ENCODE assay signal across 29 mouse cellular contexts in genomic region chr15:79273020-79273419, GRCm38 (mm10). TPM values are rescaled to one million over a fixed set of nuclear protein-coding genes. Genes with fewer than 3 reads are reported as not detected.
DNase-seq lines count a peak whose midpoint lies in the region; ATAC-seq and TF ChIP-seq lines count a peak whose summit lies in the region.
"Had no signal": no experiment of that assay in that cellular context is flagged by ENCODE, and none has a peak within 500 bp of the region (broad histone marks: within the 10 kb centered on the region; RNA-seq: fewer than 3 reads in every experiment).

No protein-coding gene starts in this region.

- H3K27ac ChIP-seq in kidney, embryonic 14.5 days (ENCODE audit: low read depth, low read length) = no peak overlapping the region
- no peak overlapping the region for H3K27ac ChIP-seq in kidney, postnatal 0 days
- no peak overlapping the region for H3K27ac ChIP-seq in intestine, embryonic 15.5 days
- H3K27ac ChIP-seq in intestine, postnatal 0 days (ENCODE audit: low read depth, low read length) = no peak overlapping the region
- H3K27ac ChIP-seq: embryonic facial prominence, embryonic 13.5 days; embryonic facial prominence, embryonic 15.5 days; forebrain, embryonic 10.5 days; forebrain, embryonic 12.5 days had no signal

- WGBS in kidney, embryonic 14.5 days = 40% methylated on average over 10 of the region's 10 CpGs
- 38% methylated on average over 10 of the region's 10 CpGs for WGBS in kidney, postnatal 0 days
- 59% methylated on average over 10 of the region's 10 CpGs for WGBS in intestine, embryonic 15.5 days
- WGBS in intestine, postnatal 0 days = 29% methylated on average over 10 of the region's 10 CpGs

- H3K4me3 ChIP-seq in kidney, embryonic 14.5 days (ENCODE audit: low read length) = no peak overlapping the region
- H3K4me3 ChIP-seq in kidney, postnatal 0 days (replicated peaks; ENCODE audit: low read depth, low read length) = no peak overlapping the region
- no peak overlapping the region for H3K4me3 ChIP-seq in intestine, embryonic 15.5 days (replicated peaks)
- H3K4me3 ChIP-seq in intestine, postnatal 0 days (ENCODE audit: low read depth, low read length) = no peak overlapping the region
- H3K4me3 ChIP-seq: embryonic facial prominence, embryonic 13.5 days; embryonic facial prominence, embryonic 15.5 days; erythroblast, embryonic 14.5 days; forebrain, embryonic 10.5 days; forebrain, embryonic 12.5 days had no signal

- no peaks in the 10 kb centered on the region for H3K9me3 ChIP-seq in kidney, embryonic 14.5 days (ENCODE audit: control insufficient read depth, low read length)
- no peaks in the 10 kb centered on the region for H3K9me3 ChIP-seq in kidney, postnatal 0 days (replicated peaks; ENCODE audit: low read length)
- H3K9me3 ChIP-seq in intestine, embryonic 15.5 days = no peaks in the 10 kb centered on the region
- H3K9me3 ChIP-seq in intestine, postnatal 0 days (ENCODE audit: control insufficient read depth) = no peaks in the 10 kb centered on the region
- H3K9me3 ChIP-seq: embryonic facial prominence, embryonic 13.5 days; embryonic facial prominence, embryonic 15.5 days; forebrain, embryonic 10.5 days; forebrain, embryonic 12.5 days; G1E had no signal

- ATAC-seq in kidney, embryonic 14.5 days (ENCODE audit: low FRiP score, low TSS enrichment) = peak; percentile 21; the same call in 1 of the 2 replicates
- ATAC-seq in kidney, postnatal 0 days (replicated peaks; ENCODE audit: low FRiP score, low read depth) = peak; percentile 45; the same call in 1 of the 2 replicates
- ATAC-seq in intestine, embryonic 15.5 days = peak; percentile 52
- ATAC-seq in intestine, postnatal 0 days = peak; percentile 57
- ATAC-seq: activated CD4-positive, CD25-positive, alpha-beta regulatory T cell, adult 4 months; CD4-positive, CD25-positive, alpha-beta regulatory T cell, adult 4 months; forebrain, embryonic 14.5 days; Patski had no signal

- H3K4me1 ChIP-seq in kidney, embryonic 14.5 days (ENCODE audit: control insufficient read depth, insufficient read depth, low read length) = peaks cover 6% of the 10 kb centered on the region
- no peaks in the 10 kb centered on the region; the same call in 1 of the 2 replicates for H3K4me1 ChIP-seq in kidney, postnatal 0 days (replicated peaks; ENCODE audit: insufficient read depth, low read length)
- H3K4me1 ChIP-seq in intestine, embryonic 15.5 days (replicated peaks) = peaks cover 12% of the 10 kb centered on the region
- 0 out of 2 replicates have a peak, but pooled peaks cover 3% of the 10 kb centered on the region for H3K4me1 ChIP-seq in intestine, postnatal 0 days (replicated peaks; ENCODE audit: control insufficient read depth, insufficient read depth, low read length)

- TF ChIP-seq CTCF in kidney, postnatal 0 days (IDR thresholded peaks at IDR 0.05; ENCODE audit: low read depth) = no peak
- 0 out of 2 replicates have a peak, but pooled peaks have one; percentile 5 for TF ChIP-seq CTCF in intestine, postnatal 0 days (IDR thresholded peaks at IDR 0.05; ENCODE audit: low read depth)

- DNase-seq in kidney, adult 18-20 months = no peak
- no peak for DNase-seq in kidney, postnatal 0 days (ENCODE audit: low spot score)
- no peak for DNase-seq in kidney, postnatal 25 days
- no peak for DNase-seq in cerebellum, postnatal 4 days (ENCODE audit: low spot score in 2 of 2)
- no peak for DNase-seq in heart, adult 11 months
- DNase-seq: adrenal gland, adult 8-10 months; adrenal gland, postnatal 14 days; adrenal gland, postnatal 36 days; B cell, adult 2 months; cerebellum, adult 11-12 months; cerebellum, adult 2 months; cerebellum, adult 9-10 months; cerebellum, postnatal 10 days; cerebellum, postnatal 25 days; embryo, embryonic 11 days had no signal

- no peak overlapping the region for H3K4me2 ChIP-seq in kidney, embryonic 14.5 days (replicated peaks; ENCODE audit: low read depth, low read length)
- H3K4me2 ChIP-seq in kidney, postnatal 0 days (ENCODE audit: low read length) = no peak overlapping the region
- no peak overlapping the region for H3K4me2 ChIP-seq in intestine, embryonic 15.5 days (replicated peaks)
- no peak overlapping the region for H3K4me2 ChIP-seq in intestine, postnatal 0 days (replicated peaks; ENCODE audit: low read depth)
- H3K4me2 ChIP-seq: embryonic facial prominence, embryonic 13.5 days; embryonic facial prominence, embryonic 15.5 days; forebrain, embryonic 12.5 days had no signal

- H3K27me3 ChIP-seq in kidney, embryonic 14.5 days (ENCODE audit: control insufficient read depth, insufficient read depth, low read length) = peaks cover 6% of the 10 kb centered on the region; the same call in 1 of the 2 replicates
- no peaks in the 10 kb centered on the region for H3K27me3 ChIP-seq in kidney, postnatal 0 days (ENCODE audit: insufficient read depth, low read length)
- peaks cover under 1% of the 10 kb centered on the region; the same call in 1 of the 2 replicates for H3K27me3 ChIP-seq in intestine, embryonic 15.5 days (replicated peaks)
- no peaks in the 10 kb centered on the region for H3K27me3 ChIP-seq in intestine, postnatal 0 days (replicated peaks; ENCODE audit: control insufficient read depth, insufficient read depth, low read length)
- H3K27me3 ChIP-seq: Patski had no signal

- no peak overlapping the region for H3K9ac ChIP-seq in kidney, embryonic 14.5 days (ENCODE audit: low read depth, low read length)
- H3K9ac ChIP-seq in kidney, postnatal 0 days (ENCODE audit: low read depth, low read length) = no peak overlapping the region
- H3K9ac ChIP-seq in intestine, embryonic 15.5 days = no peak overlapping the region
- no peak overlapping the region for H3K9ac ChIP-seq in intestine, postnatal 0 days (ENCODE audit: low read depth, low read length)
- H3K9ac ChIP-seq: embryonic facial prominence, embryonic 13.5 days; embryonic facial prominence, embryonic 15.5 days; forebrain, embryonic 12.5 days had no signal

- H3K36me3 ChIP-seq in kidney, embryonic 14.5 days (ENCODE audit: control insufficient read depth, insufficient read depth, low read length) = no peaks in the 10 kb centered on the region
- no peaks in the 10 kb centered on the region for H3K36me3 ChIP-seq in kidney, postnatal 0 days (ENCODE audit: insufficient read depth, low read length)
- H3K36me3 ChIP-seq in intestine, embryonic 15.5 days = no peaks in the 10 kb centered on the region
- peaks cover 12% of the 10 kb centered on the region for H3K36me3 ChIP-seq in intestine, postnatal 0 days (ENCODE audit: control insufficient read depth, insufficient read depth)
- H3K36me3 ChIP-seq: embryonic facial prominence, embryonic 13.5 days; embryonic facial prominence, embryonic 15.5 days; forebrain, embryonic 10.5 days; forebrain, embryonic 12.5 days; G1E had no signal

RNA-seq across cellular contexts. Expression of gene Baiap2l2, which starts 12.3 kb away (rescaled TPM):
- 6.1 and 10.3 TPM in 2 replicates for polyA plus RNA-seq in kidney, embryonic 14.5 days (2014; fragmentation: Nextera tagmentation; extraction: Ambion mirVana)
- polyA plus RNA-seq in kidney, postnatal 0 days (2015; fragmentation: Nextera tagmentation; extraction: Ambion mirVana) = 23.9 and 25.0 TPM in 2 replicates
- 12.3 and 14.7 TPM in 2 replicates for polyA plus RNA-seq in intestine, embryonic 15.5 days (2015; fragmentation: Nextera tagmentation; extraction: Ambion mirVana)
- 19.3 and 21.3 TPM in 2 replicates for polyA plus RNA-seq in intestine, postnatal 0 days (2015; fragmentation: Nextera tagmentation; extraction: Ambion mirVana)
- polyA plus RNA-seq: CD4-positive, CD25-positive, alpha-beta regulatory T cell, adult 4 months; erythroblast, embryonic 14.5 days; G1E had no signal

RNA-seq across cellular contexts. Expression of gene Slc16a8, which starts 18.5 kb away (rescaled TPM):
- 0.39 and 0.50 TPM in 2 replicates for polyA plus RNA-seq in kidney, embryonic 14.5 days (2014; fragmentation: Nextera tagmentation; extraction: Ambion mirVana)
- polyA plus RNA-seq in kidney, postnatal 0 days (2015; fragmentation: Nextera tagmentation; extraction: Ambion mirVana) = 0.23 TPM in 1 of 2 replicates, not detected in the other
- polyA plus RNA-seq in intestine, embryonic 15.5 days (2015; fragmentation: Nextera tagmentation; extraction: Ambion mirVana) = 0.16 TPM in 1 of 2 replicates, not detected in the other
- polyA plus RNA-seq in intestine, postnatal 0 days (2015; fragmentation: Nextera tagmentation; extraction: Ambion mirVana) = 0.12 TPM in 1 of 2 replicates, not detected in the other
- polyA plus RNA-seq: activated CD4-positive, CD25-positive, alpha-beta regulatory T cell, adult 4 months; CD4-positive, CD25-positive, alpha-beta regulatory T cell, adult 4 months; embryonic facial prominence, embryonic 11.5 days; erythroblast, embryonic 14.5 days; forebrain, embryonic 10.5 days; G1E had no signal

RNA-seq across cellular contexts. Expression of gene Gm49486, which starts 43.8 kb away (rescaled TPM):
- polyA plus RNA-seq in kidney, embryonic 14.5 days (2014; fragmentation: Nextera tagmentation; extraction: Ambion mirVana) = 0.21 and 0.61 TPM in 2 replicates
- 0.33 and 0.42 TPM in 2 replicates for polyA plus RNA-seq in kidney, postnatal 0 days (2015; fragmentation: Nextera tagmentation; extraction: Ambion mirVana)
- 0.27 and 0.35 TPM in 2 replicates for polyA plus RNA-seq in intestine, embryonic 15.5 days (2015; fragmentation: Nextera tagmentation; extraction: Ambion mirVana)
- 0.14 and 0.30 TPM in 2 replicates for polyA plus RNA-seq in intestine, postnatal 0 days (2015; fragmentation: Nextera tagmentation; extraction: Ambion mirVana)
- polyA plus RNA-seq: erythroblast, embryonic 14.5 days; G1E had no signal

RNA-seq across cellular contexts. Expression of gene Pick1, which starts 44.0 kb away (rescaled TPM):
- polyA plus RNA-seq in kidney, embryonic 14.5 days (2014; fragmentation: Nextera tagmentation; extraction: Ambion mirVana) = 25.8 and 31.4 TPM in 2 replicates
- 31.8 and 35.6 TPM in 2 replicates for polyA plus RNA-seq in kidney, postnatal 0 days (2015; fragmentation: Nextera tagmentation; extraction: Ambion mirVana)
- polyA plus RNA-seq in intestine, embryonic 15.5 days (2015; fragmentation: Nextera tagmentation; extraction: Ambion mirVana) = 44.2 and 50.1 TPM in 2 replicates
- 21.9 and 24.6 TPM in 2 replicates for polyA plus RNA-seq in intestine, postnatal 0 days (2015; fragmentation: Nextera tagmentation; extraction: Ambion mirVana)

RNA-seq across cellular contexts. Expression of gene Pla2g6, which starts 55.2 kb away (rescaled TPM):
- polyA plus RNA-seq in kidney, embryonic 14.5 days (2014; fragmentation: Nextera tagmentation; extraction: Ambion mirVana) = 10.9 and 17.0 TPM in 2 replicates
- polyA plus RNA-seq in kidney, postnatal 0 days (2015; fragmentation: Nextera tagmentation; extraction: Ambion mirVana) = 10.7 and 12.2 TPM in 2 replicates
- 20.2 and 21.6 TPM in 2 replicates for polyA plus RNA-seq in intestine, embryonic 15.5 days (2015; fragmentation: Nextera tagmentation; extraction: Ambion mirVana)
- polyA plus RNA-seq in intestine, postnatal 0 days (2015; fragmentation: Nextera tagmentation; extraction: Ambion mirVana) = 17.4 and 22.1 TPM in 2 replicates
